Mouse (Mus musculus) kidney, adult 2 months (tissue): ENCODE data around the gene Styx. TPM values are rescaled to one million over a fixed set of nuclear protein-coding genes. Genes with fewer than 3 reads are reported as not detected.

Source experiments
- DNase-seq: peaks from one replicate; pipeline ENCODE4 v3.0.0; 2021
- H3K27ac ChIP-seq: fragments of 200-500 bp; 2 replicates; pipeline ENCODE4 v1.5.1; 2012; ENCODE audit warnings: low read depth, low read length, control low read depth, inconsistent platforms; ENCODE audit not compliant: insufficient read depth
- H3K27me3 ChIP-seq: fragments of 200-500 bp; replicated peaks from 2 replicates; pipeline ENCODE4 v1.6.1; 2012; ENCODE audit warnings: mild to moderate bottlenecking, moderate library complexity, low read length, inconsistent platforms; ENCODE audit not compliant: control insufficient read depth, insufficient read depth
- H3K36me3 ChIP-seq: fragments of 200-500 bp; 2 replicates; pipeline ENCODE4 v1.6.1; 2012; ENCODE audit warnings: mild to moderate bottlenecking, moderate library complexity, low read length, inconsistent platforms; ENCODE audit not compliant: control insufficient read depth, insufficient read depth
- H3K4me1 ChIP-seq: fragments of 200-500 bp; 2 replicates; pipeline ENCODE4 v1.6.1; 2011; ENCODE audit warnings: low read length; ENCODE audit not compliant: control insufficient read depth, insufficient read depth
- H3K4me3 ChIP-seq: fragments of 200-500 bp; 2 replicates; pipeline ENCODE4 v1.5.1; 2011; ENCODE audit warnings: mild to moderate bottlenecking, low read depth, low read length, control low read depth; ENCODE audit not compliant: insufficient read depth
- CTCF ChIP-seq: fragments of 200-500 bp; conservative IDR thresholded peaks from 2 replicates; pipeline ENCODE4 v1.5.1; 2011; ENCODE audit warnings: low read depth, mild to moderate bottlenecking, control low read depth, low read length, moderate library complexity, mixed read lengths; ENCODE audit not compliant: insufficient read depth, insufficient read length
- POLR2A ChIP-seq: fragments of 200-500 bp; IDR thresholded peaks from one replicate; pipeline ENCODE4 v1.6.1; 2011; ENCODE audit warnings: low read depth, low read length, control low read depth
- WGBS: fragments of 180-500 bp; shearing (Covaris S2); methylation state at CpG from one replicate; pipeline ENCODE4 v1.1.7; 2018; 5-methylcytosine and 5-hydroxymethylcytosine counted together
- polyA plus RNA-seq: library from polyadenylated mRNA; depleted of rRNA; stranded (reverse); fragments of >200 nt; gene quantifications from 2 replicates; pipeline ENCODE4 v1.2.3, GENCODE M21; 2012

Gene Styx
- polyA plus RNA-seq, 1 experiment: 3.0 TPM

GRCm38 (mm10) chr14:45322450-45322849, 28.4 kb upstream of the Styx start:
- no peak overlapping the region for H3K4me3 ChIP-seq
- no peak for DNase-seq
- no peaks in the 10 kb centered on the region for H3K4me1 ChIP-seq
- no peak overlapping the region for H3K27ac ChIP-seq
- H3K27me3 ChIP-seq: no peaks in the 10 kb centered on the region
- no peaks in the 10 kb centered on the region for H3K36me3 ChIP-seq
- 89% methylated on average over 2 of the region's 2 CpGs for WGBS
- no peak for TF ChIP-seq POLR2A
- TF ChIP-seq CTCF: no peak

GRCm38 (mm10) chr14:45323320-45323719, 27.6 kb upstream of the Styx start:
- no peak overlapping the region for H3K4me3 ChIP-seq
- H3K36me3 ChIP-seq: no peaks in the 10 kb centered on the region
- H3K27me3 ChIP-seq: no peaks in the 10 kb centered on the region
- DNase-seq: no peak
- H3K27ac ChIP-seq: no peak overlapping the region
- TF ChIP-seq CTCF: no peak
- no peak for TF ChIP-seq POLR2A
- H3K4me1 ChIP-seq: no peaks in the 10 kb centered on the region
- 93% methylated on average over 3 of the region's 3 CpGs for WGBS

GRCm38 (mm10) chr14:45325471-45325870, 25.4 kb upstream of the Styx start:
- Histone ChIP-seq H3K27me3 (no peaks in the 10 kb centered on the region), H3K4me1 (no peaks in the 10 kb centered on the region), H3K4me3 (no peak overlapping the region), H3K36me3 (no peaks in the 10 kb centered on the region), H3K27ac (no peak overlapping the region)
- peak; percentile 45 for DNase-seq
- TF ChIP-seq POLR2A (no peak), CTCF (no peak)

GRCm38 (mm10) chr14:45328072-45328713, 22.7 kb upstream of the Styx start:
- H3K27me3 ChIP-seq: no peaks in the 10 kb centered on the region
- 92% methylated on average over 4 of the region's 4 CpGs for WGBS
- H3K4me3 ChIP-seq: no peak overlapping the region
- H3K4me1 ChIP-seq: no peaks in the 10 kb centered on the region
- TF ChIP-seq POLR2A: no peak
- no peak for TF ChIP-seq CTCF
- DNase-seq: no peak
- no peak overlapping the region for H3K27ac ChIP-seq
- peaks cover 3% of the 10 kb centered on the region; the same call in 1 of the 2 replicates for H3K36me3 ChIP-seq

GRCm38 (mm10) chr14:45329018-45329588, 21.8 kb upstream of the Styx start:
- no peaks in the 10 kb centered on the region for H3K27me3 ChIP-seq
- TF ChIP-seq CTCF: no peak
- TF ChIP-seq POLR2A: no peak
- H3K36me3 ChIP-seq: peaks cover 3% of the 10 kb centered on the region
- no peaks in the 10 kb centered on the region for H3K4me1 ChIP-seq
- H3K27ac ChIP-seq: no peak overlapping the region
- WGBS: 14% methylated on average over 8 of the region's 8 CpGs
- H3K4me3 ChIP-seq: peak overlapping the region; percentile 14; the same call in 1 of the 2 replicates
- DNase-seq: no peak

GRCm38 (mm10) chr14:45329589-45330181, 21.2 kb upstream of the Styx start, which contains the start of gene Psmc6:
Psmc6 (plus strand) TSS chr14:45329788.
- peak; percentile 96 for DNase-seq
- WGBS: under 1% methylated on average over 44 of the region's 44 CpGs

More at GRCm38 (mm10) chr14:45329589-45330181, 21.2 kb upstream of the Styx start, which contains the start of gene Psmc6:
- H3K4me3 ChIP-seq: peak within 1 kb of the TSS; percentile 73
- peak; percentile 92 for TF ChIP-seq CTCF
- TF ChIP-seq POLR2A: no peak
- H3K27ac ChIP-seq: peak within 1 kb of the TSS; percentile 61
- no peaks in the 10 kb centered on the region for H3K4me1 ChIP-seq
- no peaks in the 10 kb centered on the region for H3K27me3 ChIP-seq
- peaks cover 3% of the 10 kb centered on the region for H3K36me3 ChIP-seq
